Mouse (Mus musculus) thymus, adult 18-20 months (tissue): ENCODE measurements around the gene Trpt1.

Source experiments
- DNase-seq, 2 experiments: peaks; one replicate each; pipeline ENCODE4 v3.0.0; 2022; ENCODE audit warnings: mixed read lengths in 2 of 2

Trpt1 gene

GRCm38 (mm10) chr19:6994489-6994888, 1.4 kb upstream of the Trpt1 start:
- DNase-seq: no peak

GRCm38 (mm10) chr19:6995255-6995991, 508 bp upstream of the Trpt1 start:
- DNase-seq: no peak

- DNase-seq: no peak
Observed at GRCm38 (mm10) chr19:6997721-6998290, 1.9 kb downstream of the Trpt1 start.

GRCm38 (mm10) chr19:6999360-7000063, 3.6 kb downstream of the Trpt1 start:
- no peak for DNase-seq

- no peak for DNase-seq
Observed at GRCm38 (mm10) chr19:7006892-7007593, 11.1 kb downstream of the Trpt1 start.

GRCm38 (mm10) chr19:7012426-7012825, 16.5 kb downstream of the Trpt1 start:
- DNase-seq: no peak

GRCm38 (mm10) chr19:7013984-7014383, 18.1 kb downstream of the Trpt1 start:
- DNase-seq: no peak

GRCm38 (mm10) chr19:7014481-7015135, 18.7 kb downstream of the Trpt1 start:
- no peak for DNase-seq

- DNase-seq: peak; percentile 49 to 57
Observed at GRCm38 (mm10) chr19:7017541-7018457, 21.9 kb downstream of the Trpt1 start.

GRCm38 (mm10) chr19:7018546-7018945, 22.6 kb downstream of the Trpt1 start:
- DNase-seq: peak in 1 of 2 experiments; percentile 35

GRCm38 (mm10) chr19:7019191-7019590, 23.3 kb downstream of the Trpt1 start, which contains the start of gene Fermt3:
Gene Fermt3 (minus strand): TSS chr19:7019469.
- peak; percentile 77 to 87 for DNase-seq

- peak; percentile 48 to 68 for DNase-seq
Observed at GRCm38 (mm10) chr19:7020224-7020641, 24.3 kb downstream of the Trpt1 start.

GRCm38 (mm10) chr19:7029531-7029930, 33.6 kb downstream of the Trpt1 start:
- no peak for DNase-seq

- no peak for DNase-seq
Observed at GRCm38 (mm10) chr19:7034006-7034405, 38.1 kb downstream of the Trpt1 start.

- DNase-seq: peak; percentile 54 to 69
Observed at GRCm38 (mm10) chr19:7039088-7039720, 43.3 kb downstream of the Trpt1 start.

GRCm38 (mm10) chr19:7039841-7040636, 44.1 kb downstream of the Trpt1 start, which contains the start of gene Stip1:
Gene Stip1 (minus strand): TSS chr19:7039967.
- peak; percentile 99 to 100 for DNase-seq

GRCm38 (mm10) chr19:7040637-7041130, 44.8 kb downstream of the Trpt1 start:
- DNase-seq: peak in 1 of 2 experiments; percentile 57

- no peak for DNase-seq
Observed at GRCm38 (mm10) chr19:7041171-7041570, 45.2 kb downstream of the Trpt1 start.

GRCm38 (mm10) chr19:7044279-7044678, 48.3 kb downstream of the Trpt1 start:
- no peak for DNase-seq

GRCm38 (mm10) chr19:7044706-7045105, 48.8 kb downstream of the Trpt1 start:
- DNase-seq: no peak
